Mouse (Mus musculus) urinary bladder, postnatal 10 days (tissue): ENCODE measurements around the gene Plppr3.
A peak's percentile ranks its signal among the peaks of the same experiment; 100 is the strongest.

Experiments
- DNase-seq: peaks from one replicate; pipeline ENCODE4 v3.0.0; 2022; ENCODE audit warnings: low spot score

Gene Plppr3

GRCm38 (mm10) chr10:79874290-79874862, at the start of gene Plppr3, which contains the start of gene Prtn3:
Gene Plppr3, minus strand, starts transcription at chr10:79874634.
Gene Prtn3, plus strand, starts transcription at chr10:79874476.
- DNase-seq, result no peak

GRCm38 (mm10) chr10:79921572-79921971, 47.1 kb upstream of the Plppr3 start:
- DNase-seq, result no peak

GRCm38 (mm10) chr10:79920958-79921535, 46.6 kb upstream of the Plppr3 start, which contains the start of gene R3hdm4:
Gene R3hdm4, minus strand, starts transcription at chr10:79921208.
- DNase-seq, result no peak

- no peak for DNase-seq
Measured at GRCm38 (mm10) chr10:79920056-79920890, 45.8 kb upstream of the Plppr3 start.

- no peak for DNase-seq
Measured at GRCm38 (mm10) chr10:79919251-79919849, 44.9 kb upstream of the Plppr3 start.

- DNase-seq, result no peak
Measured at GRCm38 (mm10) chr10:79918231-79919078, 44.0 kb upstream of the Plppr3 start.

- no peak for DNase-seq
Measured at GRCm38 (mm10) chr10:79917532-79918100, 43.2 kb upstream of the Plppr3 start.

- DNase-seq, result peak; percentile 68
Measured at GRCm38 (mm10) chr10:79916808-79917531, 42.5 kb upstream of the Plppr3 start, which contains the start of gene Kiss1r. Gene Kiss1r, plus strand, starts transcription at chr10:79916971.

- no peak for DNase-seq
Measured at GRCm38 (mm10) chr10:79916081-79916480, 41.6 kb upstream of the Plppr3 start.

- no peak for DNase-seq
Measured at GRCm38 (mm10) chr10:79914948-79915596, 40.6 kb upstream of the Plppr3 start.

- DNase-seq, result no peak
Measured at GRCm38 (mm10) chr10:79914131-79914947, 39.9 kb upstream of the Plppr3 start.

- no peak for DNase-seq
Measured at GRCm38 (mm10) chr10:79912412-79912811, 38.0 kb upstream of the Plppr3 start.

GRCm38 (mm10) chr10:79910556-79910955, 36.1 kb upstream of the Plppr3 start, which contains the start of gene Gm26602:
Gene Gm26602, plus strand, starts transcription at chr10:79910856.
- no peak for DNase-seq

GRCm38 (mm10) chr10:79909092-79909922, 34.9 kb upstream of the Plppr3 start:
- no peak for DNase-seq

- peak; percentile 77 for DNase-seq
Measured at GRCm38 (mm10) chr10:79908167-79909091, 34.0 kb upstream of the Plppr3 start, which contains the start of gene Med16. Gene Med16, minus strand, starts transcription at chr10:79908923.

GRCm38 (mm10) chr10:79907415-79907814, 33.0 kb upstream of the Plppr3 start:
- DNase-seq, result no peak

- no peak for DNase-seq
Measured at GRCm38 (mm10) chr10:79906712-79907111, 32.3 kb upstream of the Plppr3 start.
